Mouse (Mus musculus) hematopoietic stem cell, adult 5-6 weeks (primary cell): ENCODE results near the gene Nol7. TPM values are rescaled to one million over a fixed set of nuclear protein-coding genes. Genes with fewer than 3 reads are reported as not detected.

Experiments
- ATAC-seq, 2 experiments: fragments of 125-278 bp in 1 of 2; replicated peaks in 1 of 2; 2 replicates each; pipeline ENCODE4 v1.8.0; 2016 to 2017; ENCODE audit warnings: inconsistent platforms in 2 of 2, mild to moderate bottlenecking in 2 of 2, moderate number of reproducible peaks in 2 of 2, low read depth in 1 of 2, moderate TSS enrichment in 1 of 2; ENCODE audit not compliant: low FRiP score in 2 of 2, poor library complexity in 2 of 2, severe bottlenecking in 2 of 2, insufficient read depth in 1 of 2, low TSS enrichment in 1 of 2
- total RNA-seq: library from RNA; stranded (forward); fragments of 172-1452, 232-1000 nt; gene quantifications from 2 replicates; pipeline ENCODE4 v1.2.3, GENCODE M21; 2017

Gene Nol7
- 168 and 276 TPM in 2 replicates for total RNA-seq

DNA sequence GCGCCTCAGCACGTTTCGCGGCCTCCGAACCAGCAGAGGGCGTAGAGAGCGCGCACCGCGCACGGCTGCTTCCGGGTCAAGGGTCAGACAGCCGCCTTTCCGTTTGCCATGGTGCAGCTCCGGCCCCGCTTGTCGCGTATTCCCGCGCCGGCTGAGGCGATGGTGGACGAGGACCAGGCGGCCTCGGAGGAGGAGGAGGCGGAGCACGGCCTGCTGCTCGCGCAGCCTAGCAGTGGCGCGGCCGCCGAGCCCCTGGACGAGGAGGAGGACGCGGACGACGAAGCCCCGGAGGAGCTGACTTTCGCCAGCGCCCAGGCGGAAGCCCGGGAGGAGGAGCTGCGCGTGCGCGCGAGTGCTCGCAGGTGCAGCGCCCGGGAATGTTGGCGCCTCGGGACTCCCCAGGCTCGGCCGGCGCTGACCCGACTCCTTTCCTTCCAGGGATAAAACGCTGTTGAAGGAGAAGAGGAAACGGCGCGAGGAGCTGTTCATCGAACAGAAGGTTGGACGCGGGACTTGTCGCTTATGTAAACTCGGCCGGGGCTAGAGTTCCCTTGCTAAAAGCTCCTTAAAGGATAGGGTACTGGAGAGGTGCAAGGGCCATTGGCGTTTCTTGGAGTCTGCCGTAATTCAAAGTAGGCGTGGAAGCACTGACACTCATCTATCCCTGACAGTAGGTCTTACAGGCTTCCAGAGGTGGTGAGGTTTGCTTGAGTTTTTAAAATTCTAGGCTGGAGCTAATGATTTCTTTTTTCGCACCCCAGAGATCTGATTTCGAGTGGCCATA is at the start of gene Nol7:
Gene Nol7, plus strand, starts transcription at position 94 of the 784 bp plus-strand sequence.
- ATAC-seq: peak; percentile 93 to 95

DNA sequence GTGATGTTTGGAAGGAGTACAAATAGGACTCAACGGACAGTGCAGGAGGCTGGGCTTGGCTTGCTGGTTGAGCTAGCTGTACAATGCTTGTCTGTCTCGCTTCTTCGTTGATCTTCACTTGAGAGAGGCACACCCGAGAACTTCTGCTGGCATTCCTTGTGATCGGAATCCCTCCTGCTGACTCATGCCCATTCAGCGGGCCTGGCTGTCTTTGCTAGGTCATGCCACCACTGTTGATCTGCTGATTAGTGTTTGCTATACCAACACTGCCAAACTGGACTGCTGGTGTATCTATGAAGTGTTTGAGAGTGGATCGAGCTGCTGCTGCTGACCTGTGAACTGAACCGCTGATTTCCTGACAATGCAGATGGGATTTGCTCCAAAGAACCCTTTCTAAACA is 48.8 kb upstream of the Nol7 start:
- ATAC-seq: no peak

DNA sequence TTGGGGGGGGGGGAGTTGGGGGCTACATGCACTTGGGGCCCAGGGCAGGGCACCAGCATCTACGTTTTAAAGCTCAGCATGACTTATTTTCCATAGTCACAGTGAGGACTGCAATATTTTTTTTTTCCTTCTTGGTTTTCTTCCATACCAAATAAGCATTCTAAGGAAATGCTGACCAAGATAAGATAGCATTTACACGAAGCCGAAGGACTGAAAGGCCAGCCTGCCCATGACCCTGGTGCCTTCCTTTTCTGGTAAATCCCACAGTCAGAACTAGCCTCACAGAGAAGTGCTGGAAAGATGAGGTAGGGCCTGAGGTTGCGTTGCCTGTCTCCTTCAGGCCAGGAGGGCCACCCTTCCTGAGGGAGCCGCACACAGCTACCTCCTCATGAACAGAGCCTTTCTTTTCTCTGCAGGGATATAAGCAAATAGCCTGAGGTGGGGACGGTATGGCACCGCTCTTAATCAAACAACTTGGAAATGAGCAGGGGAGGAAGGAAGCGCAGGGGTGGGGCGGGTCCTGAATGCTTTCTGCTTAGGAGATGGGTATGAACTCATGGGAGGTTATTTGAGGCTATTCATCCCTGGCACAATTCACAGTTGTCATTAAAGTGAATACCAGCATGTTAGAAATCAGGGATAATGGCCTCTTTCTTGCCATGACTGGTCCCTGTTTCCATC is 47.6 kb upstream of the Nol7 start:
- no peak for ATAC-seq

DNA sequence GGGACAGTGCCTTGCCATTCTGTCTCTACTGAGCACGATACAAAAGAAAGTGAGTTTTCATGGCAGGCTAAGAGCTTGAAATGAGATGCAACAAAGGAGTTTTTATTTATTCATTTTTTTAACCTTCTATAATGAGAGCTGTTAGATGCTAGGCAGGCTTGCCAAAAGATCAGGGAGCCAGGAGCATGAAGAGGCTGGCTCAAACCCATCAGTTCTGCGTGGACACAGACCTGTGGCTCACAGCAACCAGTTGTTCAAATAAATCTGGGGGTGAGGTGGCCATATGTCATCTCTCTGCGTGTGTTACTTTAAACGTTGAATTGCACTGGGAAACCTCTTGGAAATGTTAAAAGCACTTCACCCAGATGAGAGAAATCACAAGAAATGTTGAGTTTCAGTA is 44.8 kb upstream of the Nol7 start:
- ATAC-seq: no peak

DNA sequence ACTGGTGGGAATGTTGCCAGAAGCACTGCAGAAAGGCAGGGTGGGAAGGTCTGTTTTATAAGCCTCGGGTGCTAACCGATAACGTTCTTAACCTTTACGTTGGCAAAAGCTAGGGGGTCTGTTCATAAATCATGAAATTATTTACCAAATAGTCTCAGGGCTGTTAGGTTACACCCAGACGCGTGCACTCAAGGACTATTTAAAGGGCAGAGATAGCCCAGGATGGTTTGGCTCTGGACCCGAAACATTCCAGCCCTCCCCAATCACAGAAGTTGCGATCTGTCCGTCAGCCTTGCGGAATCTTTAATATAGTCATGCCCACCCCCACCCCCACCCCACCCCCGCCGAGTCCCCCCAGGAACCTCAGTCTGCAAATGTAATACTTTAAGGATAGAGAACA is 43.8 kb upstream of the Nol7 start:
- no peak for ATAC-seq

DNA sequence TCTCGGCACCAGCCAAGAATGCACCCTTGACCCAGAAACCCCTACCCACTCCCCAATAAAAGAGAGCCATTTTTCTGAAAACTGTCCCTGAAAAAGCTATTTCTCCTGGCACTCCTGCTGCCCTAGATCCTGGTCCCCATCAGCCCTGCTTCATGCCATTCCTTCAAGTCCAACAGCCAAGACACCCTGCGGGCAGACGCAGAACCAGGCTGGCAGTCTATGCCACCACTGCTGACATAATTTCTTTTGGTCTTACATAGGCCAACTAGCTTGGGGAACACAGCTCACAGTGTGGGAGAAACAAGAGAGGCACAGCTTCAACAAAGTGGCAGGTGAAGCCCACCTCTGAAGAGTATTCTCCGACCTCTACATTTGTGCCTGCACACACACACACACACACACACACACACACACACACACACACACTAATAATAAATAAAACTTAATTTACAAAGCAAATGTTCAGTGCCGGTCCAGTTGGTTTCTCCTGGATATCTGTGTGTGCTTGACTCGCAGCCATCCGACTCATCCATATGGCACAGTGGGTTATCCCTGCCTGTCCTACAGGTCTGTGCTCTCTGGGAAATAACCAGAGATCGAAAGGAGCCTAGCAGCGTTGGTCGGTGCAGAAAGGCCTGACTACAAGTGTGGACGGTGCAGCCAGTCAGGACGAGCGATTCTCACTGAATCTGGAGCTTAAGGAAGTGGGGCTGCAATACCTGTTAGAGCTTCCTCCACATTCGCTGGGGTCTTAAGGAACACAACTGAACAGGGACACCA is 41.7 kb upstream of the Nol7 start:
- no peak for ATAC-seq

DNA sequence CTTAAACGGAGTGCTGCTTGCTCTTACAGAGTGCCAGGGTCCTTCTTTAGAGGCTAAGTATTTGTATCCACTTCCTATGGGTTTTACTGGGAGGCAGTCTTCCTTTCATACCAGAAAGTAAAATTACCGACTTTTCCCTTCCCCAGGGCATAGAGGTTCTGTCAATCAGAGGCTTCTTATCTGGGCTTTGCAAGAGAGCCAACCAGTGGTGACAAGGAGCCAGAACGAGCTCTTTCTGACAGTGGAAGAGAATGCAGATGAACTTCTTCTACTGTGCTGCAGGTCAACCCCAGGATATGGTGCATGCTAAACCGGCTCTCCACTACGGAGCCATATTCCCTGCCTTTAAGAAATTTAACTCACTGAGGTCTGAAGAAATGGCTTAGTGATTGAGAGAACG is 37.7 kb upstream of the Nol7 start:
- no peak for ATAC-seq

DNA sequence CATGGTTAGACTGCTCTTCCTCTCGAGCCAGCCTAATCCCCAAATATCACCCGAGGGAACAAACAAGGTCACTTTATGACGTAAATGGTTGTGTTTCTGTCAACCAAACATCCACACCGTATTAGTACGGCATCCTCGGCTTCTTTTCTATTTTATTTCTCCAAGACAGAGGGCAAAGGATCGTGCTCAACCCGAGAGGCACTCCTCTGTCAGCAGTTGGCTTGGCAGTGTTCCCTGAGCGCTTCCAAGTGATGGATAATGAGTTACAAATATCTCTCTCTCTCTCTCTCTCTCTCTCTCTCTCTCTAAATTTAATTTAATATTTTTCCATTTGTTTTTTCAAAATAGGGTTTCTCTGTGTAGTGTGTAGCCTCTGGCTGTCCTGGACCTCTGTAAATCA is 35.8 kb upstream of the Nol7 start:
- no peak for ATAC-seq

DNA sequence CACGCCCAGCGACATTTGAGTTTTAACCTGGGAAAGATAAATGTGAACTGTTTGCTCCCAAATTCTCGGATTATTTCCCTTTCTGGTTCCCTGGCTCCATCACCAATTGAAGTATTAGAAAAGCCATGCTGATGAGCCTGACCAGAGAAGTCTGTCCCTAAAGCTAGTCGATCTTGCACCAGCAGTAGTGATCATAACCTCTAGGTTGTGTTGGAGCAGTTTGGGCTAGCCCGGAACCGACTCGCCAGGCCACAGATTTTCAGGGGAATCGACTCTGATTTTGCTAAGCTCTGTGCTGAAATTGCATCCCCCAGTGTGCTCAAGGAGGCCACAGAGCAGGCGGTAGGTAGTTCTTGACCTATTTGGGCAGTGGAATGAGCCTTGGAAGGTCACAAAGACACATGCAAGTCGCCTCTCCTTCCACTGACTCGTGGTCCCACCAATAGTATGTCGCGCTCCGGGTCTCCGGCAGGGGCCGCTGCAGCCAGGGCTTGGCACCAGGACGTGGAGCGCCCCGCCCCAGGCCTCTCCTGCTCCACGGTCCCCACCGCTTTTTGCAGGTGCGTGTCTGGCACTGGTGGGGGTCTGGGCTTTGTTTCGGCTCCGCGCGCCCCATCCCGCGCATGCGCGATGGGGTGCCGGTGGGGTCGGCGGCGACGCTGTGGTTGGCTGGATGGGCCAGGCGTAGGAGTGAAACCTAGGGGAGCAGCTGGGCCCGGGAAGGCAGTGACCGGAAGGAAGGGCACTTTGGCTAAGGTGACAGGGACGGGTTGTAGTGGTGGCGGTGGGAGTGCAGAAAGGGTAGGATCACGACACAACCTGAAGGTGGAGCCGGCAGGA is 33.0 kb upstream of the Nol7 start, which contains the start of gene Sirt5:
Gene Sirt5, plus strand, starts transcription at position 512 of the 840 bp plus-strand sequence.
- peak; percentile 98 to 99 for ATAC-seq

DNA sequence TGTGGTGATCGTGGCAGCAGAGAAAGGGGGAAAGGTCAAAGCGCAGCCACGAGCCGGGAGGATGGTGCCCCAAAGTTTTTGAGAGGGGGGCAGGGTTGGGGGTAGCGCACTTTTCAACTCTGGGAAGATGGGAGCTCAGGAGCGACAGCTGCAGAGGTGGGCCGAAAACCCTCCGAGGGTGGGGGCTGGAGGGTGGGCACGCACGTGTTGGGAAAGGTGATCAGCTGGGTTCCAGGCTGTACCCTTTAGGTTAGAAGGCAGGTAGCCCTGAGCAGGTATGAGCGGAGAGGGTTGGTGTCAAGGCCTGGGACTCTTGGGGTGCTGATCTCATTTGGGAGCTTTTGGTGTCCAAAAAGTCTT is 32.4 kb upstream of the Nol7 start:
- peak in 1 of 2 experiments; percentile 19; a peak in 1 of 4 replicates for ATAC-seq

DNA sequence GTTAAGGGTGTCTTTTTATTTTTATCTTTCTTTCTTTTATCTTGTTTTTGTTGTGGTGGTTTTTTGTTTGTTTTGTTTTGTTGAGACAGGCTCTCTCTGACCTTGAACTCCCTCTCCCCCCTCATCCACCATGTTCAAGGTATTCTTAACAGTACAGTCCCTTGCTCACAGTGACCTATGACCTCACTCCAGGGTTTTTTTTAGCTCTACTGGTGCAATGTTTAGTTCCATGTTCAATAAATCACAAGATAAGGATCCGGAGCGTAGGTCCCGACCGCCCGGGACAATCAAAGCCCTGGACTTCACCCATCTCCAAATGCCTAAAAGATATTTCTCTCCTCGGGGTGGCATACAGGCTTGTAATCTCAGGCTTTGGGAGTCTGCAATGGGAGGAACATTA is 28.1 kb upstream of the Nol7 start:
- no peak for ATAC-seq

DNA sequence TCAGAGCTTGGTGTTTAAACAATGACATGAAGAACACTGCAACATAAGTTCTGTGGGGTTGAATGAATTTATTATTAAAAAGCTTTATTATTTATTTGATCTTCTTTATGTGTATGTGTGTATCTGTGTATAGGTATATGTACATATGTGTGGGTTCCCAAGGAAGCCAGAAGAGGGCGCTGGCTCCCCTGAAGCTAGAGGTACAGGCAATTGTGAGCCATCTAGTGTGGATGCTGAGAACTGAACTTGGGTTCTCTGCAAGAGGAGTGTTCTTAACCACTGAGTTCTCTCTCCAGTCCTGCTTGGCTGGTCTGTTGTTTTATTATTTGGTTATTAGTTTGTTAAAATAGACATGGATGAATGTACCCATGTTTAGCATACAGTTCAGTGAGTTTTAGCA is 25.3 kb upstream of the Nol7 start:
- ATAC-seq: no peak

DNA sequence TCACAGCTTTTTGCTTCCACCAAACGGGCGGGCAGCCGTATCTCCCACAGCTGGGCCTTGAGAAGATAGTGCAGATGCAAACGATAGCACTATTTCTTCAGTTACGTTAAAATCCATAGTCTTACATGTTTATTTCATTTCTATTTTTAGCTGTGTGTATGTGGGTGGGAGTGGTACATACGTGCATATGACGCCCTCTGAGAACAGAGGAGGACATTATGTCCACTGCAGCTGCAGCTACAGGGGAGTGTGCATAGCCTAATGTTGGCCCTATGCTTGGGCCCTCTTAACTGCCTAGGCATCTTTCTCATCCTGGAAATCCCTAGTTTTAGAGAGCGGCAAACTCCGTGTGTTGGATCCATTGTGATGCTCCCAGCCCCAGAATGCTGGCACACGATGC is 24.0 kb upstream of the Nol7 start:
- no peak for ATAC-seq

DNA sequence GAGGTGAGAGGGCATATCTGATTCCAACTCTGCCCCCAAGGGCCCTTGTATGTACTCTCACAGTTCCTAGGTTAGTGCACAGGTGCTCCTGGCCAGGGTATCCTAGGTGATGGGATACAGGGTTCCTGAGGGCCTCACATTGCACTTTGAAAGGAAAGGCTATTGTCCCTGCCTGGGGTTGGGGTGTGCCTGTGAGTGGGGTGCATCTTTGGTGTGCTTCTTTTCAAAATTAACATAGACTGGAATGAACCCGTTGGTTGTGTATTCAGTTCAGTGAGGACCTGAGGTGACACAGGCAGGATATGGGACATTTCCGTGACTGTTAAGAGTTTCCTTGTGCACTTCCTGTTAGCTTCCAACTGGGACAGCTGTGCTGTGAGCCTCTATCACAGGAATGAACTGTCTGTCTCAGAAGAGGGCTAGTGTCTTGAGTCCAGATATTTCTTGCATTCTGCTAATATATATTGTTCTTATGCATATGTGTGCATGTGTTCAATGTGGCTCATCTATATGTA is 23.2 kb upstream of the Nol7 start:
- no peak for ATAC-seq

DNA sequence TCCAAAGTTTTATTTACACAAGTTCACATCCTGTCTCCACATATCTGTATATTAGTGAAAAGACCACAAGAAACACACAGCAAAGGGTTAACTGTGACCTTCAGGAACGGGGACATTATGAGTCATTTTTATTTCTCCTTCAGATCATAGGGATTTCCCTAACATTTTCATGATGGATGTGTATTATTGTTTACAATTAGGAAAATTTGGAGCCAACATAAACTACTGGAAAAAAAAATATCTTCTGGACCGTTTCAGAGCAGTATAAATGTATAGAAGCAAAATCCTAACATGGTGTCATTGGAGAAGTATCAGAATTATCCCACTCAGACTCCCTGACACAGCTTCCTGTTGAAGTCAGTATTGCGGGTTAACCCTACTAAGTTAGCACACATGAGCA is 18.2 kb upstream of the Nol7 start:
- no peak for ATAC-seq

DNA sequence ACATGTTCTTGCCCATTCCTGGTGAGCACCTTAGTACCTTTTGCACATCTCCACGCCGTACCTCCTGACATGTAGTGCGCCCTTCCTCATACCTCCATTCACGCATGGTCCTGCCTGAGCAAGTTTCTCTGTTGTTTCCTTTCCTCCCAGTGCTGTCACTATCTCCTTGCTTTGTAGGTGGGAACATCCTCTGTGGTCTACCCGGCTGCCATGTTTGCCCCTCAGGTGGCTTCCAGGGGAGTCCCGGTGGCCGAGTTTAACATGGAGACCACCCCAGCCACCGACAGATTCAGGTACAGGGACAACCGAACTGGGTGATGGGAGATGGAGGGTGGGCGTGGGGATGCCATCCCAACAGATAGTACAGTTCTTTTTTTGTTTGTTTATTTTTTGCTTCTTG is 12.9 kb upstream of the Nol7 start:
- ATAC-seq: no peak

DNA sequence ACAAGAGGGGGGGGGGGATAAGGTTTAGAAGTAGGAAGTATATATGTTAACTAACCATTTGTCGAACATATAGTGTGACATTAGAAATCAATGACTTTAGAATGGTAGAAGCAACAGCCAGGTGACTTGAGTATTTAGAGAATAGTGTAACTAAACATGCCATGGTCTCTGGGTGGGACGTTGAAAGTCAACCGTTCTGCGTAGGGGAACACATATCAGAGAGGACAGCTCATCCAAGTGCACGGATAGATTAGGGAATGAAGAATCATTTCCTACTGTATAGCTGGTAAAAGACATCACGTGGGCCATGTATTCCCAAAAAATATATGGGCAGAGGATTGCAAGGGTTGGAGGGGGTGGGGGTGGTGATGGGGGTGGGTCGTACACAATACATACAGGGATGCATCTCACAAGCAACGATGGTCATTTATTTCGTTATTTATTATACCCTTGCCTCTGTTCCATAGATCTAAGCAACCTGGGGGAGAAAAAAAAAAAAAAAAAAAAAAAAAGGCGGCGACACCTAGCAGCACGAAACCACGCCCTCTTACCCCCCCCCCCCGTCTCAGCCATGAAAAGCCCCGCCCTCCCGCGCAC is 392 bp upstream of the Nol7 start:
- no peak for ATAC-seq
